In genomic region chr3:84307516-84307915, GRCm38 (mm10) we compare ENCODE assay signal across 14 mouse cellular contexts. TPM values are rescaled to one million over a fixed set of nuclear protein-coding genes. Genes with fewer than 3 reads are reported as not detected.
DNase-seq lines count a peak whose midpoint lies in the region.
"Had no signal": no experiment of that assay in that cellular context is flagged by ENCODE, and none has a peak within 500 bp of the region (broad histone marks: within the 10 kb centered on the region; RNA-seq: fewer than 3 reads in every experiment).

No protein-coding gene starts in this region.

- peak; percentile 29 for DNase-seq in adrenal gland, postnatal 14 days
- DNase-seq in adrenal gland, adult 8-10 months, result no peak
- DNase-seq in left cerebral cortex, postnatal 4 days, result peak; percentile 46
- no peak for DNase-seq in left cerebral cortex, postnatal 14 days (ENCODE audit: low spot score in 2 of 2)
- DNase-seq in gastrocnemius, adult 18-20 months (ENCODE audit: low spot score), result peak; percentile 62
- DNase-seq in gastrocnemius, postnatal 25 days, result peak; percentile 43
- no peak for DNase-seq in embryo, embryonic 10 days (ENCODE audit: low spot score)
- DNase-seq in frontal cortex, postnatal 10 days (ENCODE audit: low spot score in 2 of 2), result no peak
- DNase-seq: cerebellum, adult 11-12 months; cerebellum, postnatal 14 days; kidney, adult 9 months; kidney, postnatal 25 days; liver, postnatal 0 days; lung, postnatal 14 days had no signal

- intact Hi-C loops in left cerebral cortex, postnatal 4 days (cut with DNase I), result no loop called here
- intact Hi-C loops in left cerebral cortex, postnatal 14 days (cut with DNase I), result no loop called here

RNA-seq across cellular contexts. Expression of gene Trim2, which starts 0.8 kb away (rescaled TPM):
- total RNA-seq in adrenal gland, postnatal 14 days (2021), result 53.5 and 56.7 TPM in 2 replicates
- total RNA-seq in adrenal gland, adult 8-10 months (2022), result 10 to 100 TPM; 42.9 to 87.2 (median 60.4) TPM
- 100 to 1,000 TPM; 331 to 352 TPM for total RNA-seq in left cerebral cortex, postnatal 4 days (2021)
- 100 to 1,000 TPM; 190 to 200 TPM for total RNA-seq in left cerebral cortex, postnatal 14 days (2021)
- 1 to 10 TPM; 1.4 to 1.8 TPM for total RNA-seq in gastrocnemius, adult 18-20 months (2021)
- total RNA-seq in gastrocnemius, postnatal 25 days (2021), result 1 to 10 TPM; 2.7 to 3.3 TPM

Comparison
In these comparisons a context has a peak if more than half of its experiments do, and no peak if none do; other contexts are left out.
1. DNase-seq: peak in adrenal gland, postnatal 14 days (single experiment), left cerebral cortex, postnatal 4 days (single experiment), gastrocnemius, adult 18-20 months (single experiment) and gastrocnemius, postnatal 25 days (single experiment); none in adrenal gland, adult 8-10 months (single experiment), left cerebral cortex, postnatal 14 days (0 of 2), embryo, embryonic 10 days (single experiment) and frontal cortex, postnatal 10 days (0 of 2).
2. RNA of gene Trim2, which starts 0.8 kb away (total RNA-seq): 331 to 352 TPM in left cerebral cortex, postnatal 4 days, 190 to 200 TPM in left cerebral cortex, postnatal 14 days, 42.9 to 87.2 TPM in adrenal gland, adult 8-10 months and 53.5 to 56.7 TPM in adrenal gland, postnatal 14 days; 2.7 to 3.3 TPM in gastrocnemius, postnatal 25 days and 1.4 to 1.8 TPM in gastrocnemius, adult 18-20 months; every median in the first group is over 10 times any median in the second.